Mouse (Mus musculus) thymus, postnatal 25 days (tissue): ENCODE measurements around the gene Gm13420.
"Not testable (repeated sequence)": the region's sequence is repeated elsewhere in the genome, so short reads cannot be mapped to it uniquely, and the experiment has no call there.

ENCODE experiments used
- DNase-seq: peaks from one replicate; pipeline ENCODE4 v3.0.0; 2022

The Gm13420 gene

DNA sequence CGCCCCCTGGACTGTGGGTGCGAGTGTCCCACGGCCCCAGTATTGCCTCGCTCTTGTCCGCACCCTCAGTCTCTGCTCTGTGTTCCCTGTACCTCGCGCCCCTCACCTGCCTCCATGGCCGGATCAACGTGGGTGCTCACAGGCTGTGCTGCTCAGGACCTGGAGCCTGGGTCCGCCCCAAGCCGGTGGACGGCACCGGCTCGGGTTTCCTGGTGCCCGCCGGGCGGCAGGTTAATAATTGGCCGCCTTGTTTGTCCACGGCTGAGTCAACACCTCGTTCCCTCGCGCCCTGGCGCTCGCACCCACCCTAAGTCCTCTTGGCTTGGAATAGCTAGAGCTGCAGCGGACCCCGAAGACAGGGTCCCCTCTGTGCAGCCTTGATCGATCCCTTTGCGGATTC lies at the start of gene Gm13420:
Gene Gm13420, minus strand, starts transcription at position 189 of the 400 bp plus-strand sequence.
- no peak for DNase-seq

DNA sequence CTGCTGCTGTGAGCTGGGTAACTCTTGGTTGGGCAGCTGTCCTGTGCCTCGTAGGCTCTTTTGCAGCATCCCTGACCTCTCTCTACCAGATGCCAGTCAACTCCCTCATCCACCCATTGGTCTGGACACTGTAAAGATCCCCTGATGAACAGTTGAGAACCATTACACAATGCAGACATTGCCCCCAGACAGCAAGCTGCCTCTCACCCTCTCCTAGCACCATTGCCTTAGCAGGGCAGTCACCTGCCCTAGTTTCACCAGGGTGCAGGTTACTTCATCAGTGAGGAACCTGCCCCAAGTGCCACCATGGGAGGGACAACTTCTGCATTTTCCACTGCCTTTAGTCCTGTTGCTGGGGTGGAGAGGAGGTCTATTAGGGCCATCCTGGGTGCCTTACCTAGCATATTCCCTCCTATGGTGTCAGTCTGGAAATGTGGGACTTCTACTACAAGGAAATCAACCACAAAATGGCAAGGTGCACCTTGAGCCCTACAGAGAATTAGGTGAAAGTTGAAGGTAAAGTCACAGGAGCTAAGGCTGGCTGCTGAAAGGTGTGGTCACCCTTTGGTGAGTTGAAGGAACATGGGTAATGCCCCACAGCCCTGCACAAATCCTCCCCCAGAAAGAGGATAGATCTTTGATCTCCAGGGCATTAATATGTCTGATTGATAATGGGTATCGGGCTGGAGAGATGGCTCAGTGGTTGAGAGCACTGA lies 41.4 kb upstream of the Gm13420 start:
- no peak for DNase-seq

DNA sequence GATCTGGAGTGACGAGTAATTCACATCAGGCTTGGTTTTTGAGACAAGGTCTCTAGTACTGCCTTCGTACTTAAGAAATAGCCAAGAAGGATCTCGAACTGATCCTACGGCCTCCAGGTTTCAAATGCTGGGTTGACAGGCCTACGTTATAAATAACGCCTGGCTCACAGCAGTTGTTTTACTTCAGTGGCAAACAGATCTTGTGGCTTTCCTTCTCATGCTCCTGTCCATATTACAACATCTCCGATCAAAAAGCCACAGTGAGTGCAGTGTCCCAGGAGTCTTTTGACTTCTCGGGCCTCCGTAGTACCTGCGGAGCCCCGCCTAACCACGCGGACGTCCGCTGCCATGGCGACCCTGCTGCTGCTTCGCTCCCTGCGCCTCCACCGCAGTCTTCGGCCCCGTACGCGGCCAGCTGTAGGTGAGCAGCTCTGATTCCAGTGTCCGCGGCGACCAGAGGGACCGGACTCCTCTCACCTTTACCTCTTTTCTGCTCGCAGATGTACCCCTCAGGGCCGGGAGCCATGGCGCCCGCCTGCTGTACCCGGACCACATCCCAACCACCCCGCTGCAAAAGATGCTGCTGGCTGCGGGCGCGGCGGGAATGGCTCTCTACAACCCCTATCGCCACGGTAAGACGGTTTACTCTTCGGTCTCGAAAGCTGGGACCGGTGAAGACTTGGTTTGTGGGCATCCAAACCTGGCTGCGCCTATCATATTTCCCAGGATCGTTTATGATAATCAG lies 36.6 kb upstream of the Gm13420 start, which contains the start of gene Trub2:
Gene Trub2, minus strand, starts transcription at position 566 of the 745 bp plus-strand sequence.
- DNase-seq = peak; percentile 86

DNA sequence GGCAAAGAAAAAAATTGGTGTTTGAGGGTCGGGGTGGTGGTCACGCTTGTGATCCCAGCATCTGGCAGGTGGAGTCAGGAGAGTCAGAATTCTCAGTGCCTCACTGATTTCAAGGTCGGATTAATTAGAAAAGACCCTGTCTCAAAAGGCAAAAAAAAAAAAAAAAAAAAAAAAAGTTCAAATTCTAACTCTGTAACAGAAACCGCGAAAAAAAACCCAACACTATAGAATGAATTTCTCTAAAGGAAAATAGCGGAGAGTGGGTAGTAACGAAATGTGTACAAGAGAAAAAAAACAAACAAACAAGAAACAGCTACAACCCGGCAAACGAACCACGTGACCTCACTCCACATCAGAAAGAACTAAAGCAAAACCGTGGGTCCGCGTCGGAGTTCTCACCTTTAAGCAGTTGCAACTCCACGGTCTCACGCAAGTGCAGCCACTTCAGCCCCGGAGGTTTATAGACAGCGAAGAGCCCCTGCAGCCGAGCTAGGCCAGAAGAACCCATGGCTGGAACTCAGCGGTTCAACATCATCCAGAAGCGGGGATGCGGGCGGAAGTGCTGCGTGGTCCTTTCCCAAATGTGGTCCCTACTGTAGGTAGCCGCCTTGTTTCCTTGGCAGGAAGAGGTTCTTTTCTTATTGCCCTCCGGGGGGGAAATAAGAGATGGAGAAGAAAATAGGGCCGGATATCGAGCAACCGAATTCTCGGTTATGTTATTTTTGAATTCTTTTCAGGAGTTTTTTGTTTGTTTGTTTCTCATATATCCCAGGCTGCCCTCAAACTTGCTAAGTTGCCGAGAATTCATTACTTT lies 35.8 kb upstream of the Gm13420 start, which contains the start of gene Coq4:
Gene Coq4, plus strand, starts transcription at position 390 of the 814 bp plus-strand sequence.
- peak; percentile 89 for DNase-seq

DNA sequence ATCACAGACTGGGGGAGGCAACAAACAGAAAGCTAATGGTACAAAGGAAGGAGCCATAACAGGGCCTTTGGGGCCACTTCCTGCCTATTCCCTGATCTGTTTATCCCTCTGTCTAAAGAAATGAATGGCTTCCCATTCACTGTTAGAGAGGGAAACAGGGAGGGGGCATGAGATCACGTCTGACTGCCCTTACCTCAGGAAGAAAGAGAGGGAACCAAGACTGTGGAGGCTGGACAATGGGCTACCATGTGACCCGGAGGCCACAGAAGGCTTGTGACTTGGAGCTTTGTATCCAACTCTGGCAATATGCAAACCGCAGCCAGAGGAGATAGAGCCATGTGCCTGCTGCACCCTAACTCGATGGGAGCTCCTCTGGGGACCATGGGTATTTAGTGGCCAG lies 32.8 kb upstream of the Gm13420 start:
- DNase-seq = no peak

DNA sequence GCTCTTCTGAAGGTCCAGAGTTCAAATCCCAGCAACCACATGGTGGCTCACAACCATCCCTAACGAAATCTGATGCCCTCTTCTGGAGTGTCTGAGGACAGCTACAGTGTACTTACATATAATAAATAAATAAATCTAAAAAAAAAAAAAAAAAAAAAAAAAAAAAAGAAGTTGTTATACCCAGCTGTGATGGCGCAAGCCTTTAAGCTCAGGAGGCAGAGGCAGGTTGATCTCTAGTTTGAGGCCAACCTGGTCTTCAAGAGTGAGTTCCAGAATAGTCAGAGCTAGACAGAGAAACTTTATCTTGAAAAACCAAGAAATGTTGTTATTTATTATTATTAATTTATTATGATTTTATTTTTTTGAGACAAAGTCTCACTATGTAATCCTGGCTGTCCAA lies 29.8 kb upstream of the Gm13420 start:
- DNase-seq = not testable (repeated sequence)

DNA sequence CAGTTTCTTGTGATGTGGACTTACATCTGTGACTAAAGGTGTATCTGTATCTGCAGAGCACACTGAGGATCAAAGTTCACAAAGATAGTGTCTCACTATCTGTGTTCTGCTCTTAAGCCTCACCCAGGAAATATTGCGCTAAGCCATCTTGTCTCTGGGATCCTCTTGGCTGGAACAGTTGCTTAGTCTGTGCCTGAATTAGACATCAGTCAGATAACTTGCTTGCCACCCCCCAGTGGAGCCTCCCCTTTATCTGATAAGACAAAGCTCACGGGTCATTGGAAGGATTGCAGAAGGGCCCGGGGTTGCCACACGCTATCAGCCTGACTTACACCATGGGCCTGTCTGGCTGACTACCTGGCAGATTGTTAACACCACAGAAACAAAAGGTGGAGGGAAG lies 21.8 kb upstream of the Gm13420 start:
- DNase-seq = no peak

DNA sequence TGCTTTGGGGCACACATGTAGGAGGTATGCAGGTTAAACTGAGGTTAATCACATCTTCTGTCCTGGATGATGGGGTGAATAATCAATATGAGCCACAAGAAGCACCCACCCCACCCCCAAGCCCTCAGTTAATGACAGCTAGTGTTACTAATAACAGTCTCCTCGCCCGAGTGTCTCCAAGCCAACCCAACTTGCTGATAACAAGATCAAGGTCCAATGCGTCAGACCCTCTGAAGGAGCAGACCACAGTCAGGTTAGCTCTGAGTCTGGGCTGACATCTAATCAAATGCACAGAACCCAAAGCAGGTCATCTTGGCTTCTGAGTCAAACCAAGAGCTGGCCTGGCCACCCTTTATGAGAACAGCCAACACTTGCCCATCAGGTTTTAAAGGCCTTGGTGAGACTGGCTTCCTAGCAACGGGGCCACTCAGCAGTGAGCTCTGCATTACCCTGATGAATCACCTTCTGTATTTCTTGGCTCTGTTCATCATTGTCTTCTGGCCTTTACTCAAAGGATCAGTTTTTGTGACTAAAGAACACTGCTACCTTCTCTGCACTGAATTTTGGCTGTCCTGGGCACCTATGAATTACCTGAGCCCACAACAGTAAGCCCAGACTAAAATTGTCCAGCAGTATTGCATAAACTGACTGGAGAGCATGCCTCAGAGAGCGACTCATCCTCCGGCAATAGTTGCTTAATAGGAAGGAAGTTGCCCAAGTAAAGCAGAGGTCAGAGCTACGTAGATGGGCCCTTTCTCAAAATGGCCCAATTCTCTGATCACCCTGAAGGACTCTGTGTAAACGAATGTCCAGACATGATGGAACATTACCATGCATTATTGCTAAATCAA lies 20.4 kb upstream of the Gm13420 start:
- no peak for DNase-seq

DNA sequence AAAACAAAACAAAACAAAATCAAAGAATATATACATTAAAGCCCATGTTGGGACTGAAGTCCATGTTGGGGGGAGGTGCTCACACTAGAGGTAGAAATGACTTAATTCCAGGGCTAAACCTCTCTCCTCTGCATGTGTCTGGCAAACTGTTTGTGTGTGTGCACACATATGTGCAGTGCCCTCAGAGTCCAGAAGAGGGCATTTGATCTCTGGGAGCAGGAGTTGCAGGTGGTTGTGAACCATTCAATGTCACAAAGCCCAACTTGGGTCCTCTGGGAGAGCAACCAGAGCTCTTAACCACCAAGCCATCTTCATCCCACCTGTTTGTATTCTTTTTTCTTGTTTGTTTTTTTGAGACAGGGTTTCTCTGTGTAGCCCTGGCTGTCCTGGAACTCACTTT lies 18.7 kb upstream of the Gm13420 start:
- no peak for DNase-seq

DNA sequence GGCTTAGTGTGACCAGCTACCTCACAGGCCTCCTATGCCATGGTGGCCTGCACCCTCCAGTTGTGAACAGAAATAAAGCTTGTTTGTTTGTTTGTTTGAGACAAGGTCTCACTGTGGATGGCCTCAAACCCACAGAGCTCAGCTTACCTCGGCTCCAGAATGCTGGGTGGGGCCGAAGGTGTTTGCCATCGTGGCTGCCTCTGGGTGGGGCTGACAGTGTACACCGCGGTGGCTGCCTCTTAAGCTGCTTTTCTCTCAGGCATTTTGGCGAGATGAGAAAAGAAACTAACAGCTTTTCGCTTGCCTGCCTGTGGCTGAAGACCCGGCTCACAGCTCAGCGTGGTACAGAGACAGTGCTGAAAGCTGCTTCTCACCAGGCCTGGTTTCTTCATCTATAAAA lies 17.4 kb upstream of the Gm13420 start:
- no peak for DNase-seq

DNA sequence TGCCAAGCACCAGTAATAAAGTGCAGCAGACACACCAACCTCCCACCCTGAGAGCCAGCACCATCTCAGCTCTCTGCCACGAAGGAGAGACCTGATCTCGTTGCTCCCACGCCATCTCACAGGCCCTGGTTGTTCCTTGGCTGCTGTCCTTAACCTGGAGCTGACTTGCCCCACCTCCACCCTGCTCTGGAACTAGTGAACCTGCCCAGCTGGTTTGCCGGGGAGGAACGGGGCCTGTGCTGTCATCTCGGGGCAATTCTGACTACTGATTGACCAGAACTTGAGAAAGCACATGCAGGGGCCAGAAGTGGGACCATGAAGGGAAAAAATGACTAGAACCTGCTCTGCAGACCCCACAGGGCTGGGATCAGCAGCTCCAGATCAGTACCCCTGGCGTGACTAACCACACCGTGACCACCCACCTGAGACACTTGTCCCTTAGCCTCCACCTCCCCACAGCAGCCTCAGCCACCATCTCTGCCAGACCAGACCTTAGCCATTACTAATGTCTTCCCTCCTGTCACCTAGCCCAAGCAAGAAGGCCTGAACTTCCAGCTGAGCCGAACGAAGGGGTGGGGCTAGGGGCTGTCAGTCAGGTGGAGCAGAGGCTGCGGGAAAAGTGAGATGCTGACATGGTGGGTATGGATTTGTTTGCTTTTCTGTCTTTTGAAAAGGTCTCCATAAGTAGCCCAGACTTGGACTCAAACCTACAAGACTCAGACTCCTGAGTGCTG lies 16.7 kb upstream of the Gm13420 start:
- DNase-seq = no peak

DNA sequence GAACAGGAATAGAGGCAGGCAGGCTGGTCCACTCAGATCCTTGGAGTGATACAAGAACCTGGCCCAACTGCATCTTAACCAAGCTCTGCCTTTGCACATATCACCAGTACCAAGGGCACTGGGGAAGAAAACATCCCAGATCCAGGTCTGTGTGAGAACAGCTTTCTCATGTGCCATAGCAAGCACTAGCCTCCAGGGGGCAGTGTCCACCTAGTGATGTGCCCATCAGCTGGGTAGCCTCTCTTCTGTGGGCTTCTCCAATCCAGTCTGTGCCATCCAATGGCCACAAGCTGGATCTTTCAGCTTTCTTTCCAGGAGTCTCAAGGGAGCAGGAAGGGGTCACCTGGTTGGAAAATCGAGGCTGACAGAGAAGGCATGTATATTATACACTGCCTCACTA lies 13.3 kb upstream of the Gm13420 start:
- DNase-seq = peak; percentile 58

DNA sequence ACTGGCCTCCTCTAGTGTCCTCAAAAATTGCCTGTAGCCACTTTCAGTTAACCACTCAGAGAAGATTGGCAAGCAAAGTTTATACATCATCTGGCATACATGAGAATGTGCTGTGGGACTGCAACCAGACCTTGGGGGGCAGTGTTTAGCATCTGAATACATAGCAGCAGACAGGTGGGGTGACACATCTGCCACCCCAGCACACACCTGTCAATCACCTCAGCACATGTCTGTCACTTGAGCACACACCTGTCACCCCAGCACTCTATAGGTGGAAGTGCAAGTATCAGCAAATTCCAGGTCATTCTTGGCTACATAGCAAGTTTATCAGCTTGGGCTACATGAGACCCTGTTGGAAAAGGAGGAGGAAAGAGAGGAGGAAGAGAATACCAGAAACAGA lies 4.2 kb upstream of the Gm13420 start:
- DNase-seq = no peak

DNA sequence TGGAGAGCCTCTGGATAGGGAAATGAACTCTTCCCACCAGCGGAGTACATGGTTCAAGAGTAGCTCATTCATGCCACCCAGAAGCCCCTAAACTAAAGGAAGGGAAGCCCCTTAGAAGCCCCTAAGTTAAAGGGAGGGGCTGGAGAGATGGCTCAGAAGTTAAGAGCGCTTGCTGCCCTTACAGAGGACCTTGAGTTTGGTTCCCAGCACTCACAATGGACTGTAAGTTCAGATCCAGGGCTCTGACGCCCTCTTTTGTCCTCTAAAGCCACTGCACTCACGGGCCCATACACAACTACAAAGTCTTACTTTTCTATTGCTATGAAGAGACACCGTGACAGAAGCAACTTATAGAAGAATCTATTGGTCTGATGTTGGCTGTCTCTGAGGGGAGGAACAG lies 912 bp upstream of the Gm13420 start:
- no peak for DNase-seq

DNA sequence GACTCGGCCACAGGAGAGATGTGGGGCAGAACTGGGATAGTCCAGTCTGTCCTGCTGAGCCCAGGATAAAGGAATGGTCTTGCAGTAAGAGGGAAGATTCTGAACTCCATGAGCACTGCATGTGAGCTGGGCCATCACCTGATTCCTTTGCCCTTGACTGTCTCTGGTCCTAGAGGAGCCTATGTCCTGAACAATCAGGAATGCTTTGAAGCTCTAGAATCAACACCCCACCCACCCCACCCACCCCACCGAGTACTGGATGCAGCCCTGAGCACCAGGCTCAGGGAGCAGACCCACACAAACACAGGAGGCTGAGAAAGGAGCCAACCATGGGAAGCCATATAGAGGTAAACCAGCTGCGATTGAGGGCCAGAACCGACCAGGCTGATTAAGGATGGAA lies 3.0 kb downstream of the Gm13420 start:
- no peak for DNase-seq

DNA sequence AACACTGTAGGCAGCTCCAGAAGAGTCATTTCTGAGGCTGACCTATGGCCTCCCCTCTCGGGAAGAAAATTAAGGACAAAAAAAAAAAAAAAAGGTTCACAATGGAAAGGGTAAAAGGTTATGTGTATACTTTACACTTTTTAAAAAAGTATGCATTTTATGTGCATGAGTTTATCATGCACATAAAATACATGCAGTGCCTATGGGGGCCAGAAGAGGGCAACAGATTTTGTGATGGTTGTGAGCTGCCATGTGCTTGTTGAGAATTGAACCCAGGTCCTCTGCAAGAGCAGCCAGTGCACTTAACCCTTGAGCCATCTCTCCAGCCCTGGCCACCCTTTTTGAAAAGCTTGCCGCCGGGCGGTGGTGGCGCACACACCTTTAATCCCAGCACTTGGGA lies 3.6 kb downstream of the Gm13420 start:
- peak; percentile 46 for DNase-seq

DNA sequence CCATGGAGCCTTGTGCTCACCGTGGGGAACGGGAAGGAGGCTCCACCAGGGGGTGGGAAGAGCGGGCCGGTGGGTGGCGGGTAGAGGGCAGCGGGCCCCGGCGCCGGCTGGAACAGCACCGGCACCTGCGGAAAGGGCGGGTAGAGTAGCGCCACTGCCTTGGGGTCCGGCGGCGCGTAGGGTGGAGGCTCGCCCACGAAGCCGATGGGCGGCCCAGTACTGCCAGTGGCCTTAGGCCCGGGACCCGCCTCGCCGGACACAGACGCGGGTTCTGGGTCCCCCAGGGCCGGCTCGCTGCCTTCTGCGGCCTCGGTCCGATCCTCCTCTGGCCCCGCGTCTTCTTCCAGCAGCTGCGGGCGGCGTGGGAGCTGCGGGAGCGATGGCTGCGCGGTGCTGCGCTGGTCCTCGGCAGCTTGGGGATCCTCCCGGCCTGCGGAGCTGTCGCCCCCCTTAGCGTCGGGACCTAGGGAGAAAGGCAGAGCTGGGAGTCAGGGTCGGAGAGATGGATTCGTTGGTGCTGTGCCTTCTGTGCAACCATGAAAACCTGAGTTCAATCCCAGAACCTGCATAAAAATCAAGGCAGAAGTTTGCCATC lies 4.2 kb downstream of the Gm13420 start:
- no peak for DNase-seq

DNA sequence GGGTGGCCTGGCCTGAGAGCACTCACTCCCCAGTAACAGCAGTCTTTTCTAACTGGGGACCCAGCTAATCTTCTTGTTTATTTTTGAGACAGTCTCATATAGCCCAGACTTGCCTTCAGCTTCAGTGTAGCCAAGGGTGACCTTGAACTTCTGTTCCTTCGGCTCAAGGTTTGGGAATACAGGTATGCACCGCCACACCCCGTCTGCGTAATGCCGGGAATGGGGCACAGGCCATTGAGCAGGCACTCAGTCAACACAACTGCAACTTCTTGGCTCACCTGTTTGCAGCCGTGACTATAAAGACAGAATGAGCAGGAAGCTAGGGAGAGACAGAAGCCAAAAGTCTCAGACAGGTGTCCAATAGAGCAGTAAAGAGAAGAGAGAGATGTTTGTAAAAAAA lies 7.2 kb downstream of the Gm13420 start:
- DNase-seq = no peak

DNA sequence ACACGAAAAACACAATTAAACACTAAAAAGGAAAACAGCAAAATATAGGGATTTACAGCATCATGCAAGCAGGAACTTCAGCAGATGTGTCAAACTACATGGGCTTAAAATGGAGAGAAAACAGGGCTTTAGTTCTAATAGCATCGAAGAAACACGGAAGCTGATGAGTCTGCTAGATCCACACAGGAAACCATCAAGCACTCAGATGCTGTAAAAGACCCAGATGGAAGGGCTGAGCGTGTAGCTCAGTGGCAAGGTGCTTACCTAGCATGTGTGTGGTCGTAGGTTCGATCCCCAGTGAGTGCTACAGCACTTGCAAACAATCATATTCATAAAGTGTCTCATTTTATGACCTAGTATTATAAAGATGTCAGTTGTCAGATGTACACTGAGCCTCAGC lies 10.3 kb downstream of the Gm13420 start:
- no peak for DNase-seq

DNA sequence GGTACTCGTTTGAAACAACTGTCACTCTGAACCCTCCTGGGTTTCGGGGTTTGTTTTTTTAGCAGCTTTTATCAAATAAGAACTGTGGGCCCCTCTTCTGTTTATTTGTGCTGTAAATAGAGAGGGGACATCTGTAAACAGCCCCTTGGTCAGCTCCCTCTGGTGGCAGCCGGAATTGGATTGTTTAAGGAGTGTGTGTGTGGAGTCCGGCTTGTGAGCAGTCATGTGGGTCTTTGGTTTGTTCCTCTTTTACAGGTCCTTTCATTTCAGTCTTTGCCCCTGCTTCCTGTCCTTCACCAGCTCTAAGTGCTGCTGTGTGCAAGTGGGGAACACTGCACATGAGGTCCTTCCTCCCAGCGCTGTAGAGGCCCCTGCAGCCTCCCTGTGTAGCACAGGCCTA lies 12.1 kb downstream of the Gm13420 start:
- DNase-seq = no peak

DNA sequence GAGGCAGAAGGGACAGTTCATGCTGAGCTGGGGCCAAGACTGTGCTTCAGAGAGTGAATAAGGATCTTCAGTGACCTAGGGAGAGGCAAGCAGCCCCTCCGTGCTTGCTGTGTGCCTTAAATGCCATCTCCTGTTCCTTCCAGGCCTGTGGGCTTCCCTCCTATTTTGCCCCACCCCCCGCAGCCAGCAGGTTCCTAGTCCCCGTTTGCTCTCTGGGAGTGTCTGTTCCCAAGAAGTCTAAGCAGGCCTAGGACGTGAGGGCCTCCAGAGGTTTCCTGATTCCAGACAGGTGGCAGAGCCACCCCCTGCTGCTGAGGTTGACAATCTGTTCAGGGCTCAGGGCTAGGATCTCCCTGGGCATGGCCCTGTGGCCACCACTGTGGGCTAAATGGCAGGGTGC lies 12.7 kb downstream of the Gm13420 start:
- DNase-seq = no peak
